Mouse (Mus musculus) kidney, postnatal 0 days (tissue): Measurements from ENCODE around the gene Rps2. TPM values are rescaled to one million over a fixed set of nuclear protein-coding genes. Genes with fewer than 3 reads are reported as not detected.
A peak's percentile ranks its signal among the peaks of the same experiment; 100 is the strongest.

Experiments
- ATAC-seq: fragments of 200-750 bp; cut with Nextera tagmentation; replicated peaks from 2 replicates; pipeline ENCODE4 v1.8.0; 2017; ENCODE audit warnings: low read depth, moderate number of reproducible peaks, moderate TSS enrichment, moderate library complexity; ENCODE audit not compliant: low FRiP score
- DNase-seq: peaks from one replicate; pipeline ENCODE4 v3.0.0-alpha.2; 2016; ENCODE audit warnings: low spot score
- H3K27ac ChIP-seq: fragments of 300-500 bp; sonication (generic); 2 replicates; pipeline ENCODE4 v1.5.1; 2014; ENCODE audit warnings: mild to moderate bottlenecking
- H3K27me3 ChIP-seq: fragments of 300-500 bp; sonication (generic); 2 replicates; pipeline ENCODE4 v1.6.1; 2014; ENCODE audit warnings: low read length, mixed read lengths; ENCODE audit not compliant: insufficient read depth
- H3K36me3 ChIP-seq: fragments of 300-500 bp; sonication (generic); 2 replicates; pipeline ENCODE4 v1.6.1; 2014; ENCODE audit warnings: low read length, mixed read lengths; ENCODE audit not compliant: insufficient read depth
- H3K4me1 ChIP-seq: fragments of 300-500 bp; sonication (generic); replicated peaks from 2 replicates; pipeline ENCODE4 v1.6.1; 2014; ENCODE audit warnings: antibody characterized with exemption, low read length, mixed read lengths; ENCODE audit not compliant: insufficient read depth
- H3K4me2 ChIP-seq: fragments of 300-500 bp; sonication (generic); 2 replicates; pipeline ENCODE4 v1.6.1; 2014; ENCODE audit warnings: mild to moderate bottlenecking, low read length, moderate library complexity, mixed read lengths
- H3K4me3 ChIP-seq: fragments of 300-500 bp; sonication (generic); replicated peaks from 2 replicates; pipeline ENCODE4 v1.5.1; 2014; ENCODE audit warnings: low read depth, low read length
- H3K9ac ChIP-seq: fragments of 300-500 bp; sonication (generic); 2 replicates; pipeline ENCODE4 v1.6.1; 2014; ENCODE audit warnings: low read depth, low read length
- H3K9me3 ChIP-seq: fragments of 300-500 bp; sonication (generic); replicated peaks from 2 replicates; pipeline ENCODE4 v1.6.1; 2016; ENCODE audit warnings: low read length, inconsistent platforms, mixed read lengths
- CTCF ChIP-seq: IDR thresholded peaks from 2 replicates; pipeline ENCODE4 v1.5.1; 2016; ENCODE audit warnings: antibody characterized with exemption, low read depth, mild to moderate bottlenecking, moderate library complexity
- WGBS: fragments of 180-500 bp; shearing (Covaris S2); extraction: QIAGEN DNeasy Blood & Tissue Kit; methylation state at CpG from one replicate; pipeline ENCODE4 v1.1.7; 2014; 5-methylcytosine and 5-hydroxymethylcytosine counted together
- polyA plus RNA-seq: library from polyadenylated mRNA; unstranded; fragments of >200 nt; fragmentation: Nextera tagmentation; extraction: Ambion mirVana; gene quantifications from 2 replicates; pipeline ENCODE4 v1.2.1, GENCODE M21; 2015

The Rps2 gene
- polyA plus RNA-seq, 1 experiment from 2014 or later: 1,460 TPM

DNA sequence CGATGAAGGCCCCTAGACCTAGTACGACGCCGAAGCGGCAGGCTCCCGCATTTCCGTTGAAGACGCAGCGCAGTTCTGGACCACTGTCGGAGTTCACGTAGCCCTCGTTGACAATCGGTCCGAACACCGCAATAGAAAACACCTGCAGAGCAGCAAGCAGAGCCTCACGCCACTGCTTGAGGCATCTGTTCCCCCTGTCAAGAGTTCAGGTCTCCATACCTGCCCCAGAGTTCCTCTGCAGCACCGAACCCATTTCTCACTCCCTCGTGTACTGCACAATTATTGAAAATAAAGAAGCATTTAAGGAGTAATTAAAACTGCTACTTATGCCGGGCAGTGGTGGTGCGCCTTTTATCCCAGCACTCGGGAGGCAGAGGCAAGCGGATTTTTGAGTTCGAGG is 30.3 kb upstream of the Rps2 start:
- DNase-seq (no peak), ATAC-seq (no peak)
- Histone ChIP-seq H3K4me2 (peak overlapping the region; percentile 61), H3K36me3 (0 out of 2 replicates have a peak, but pooled peaks cover 2% of the 10 kb centered on the region), H3K4me3 (peak overlapping the region; percentile 32), H3K9me3 (no peaks in the 10 kb centered on the region), H3K27me3 (peaks cover 14% of the 10 kb centered on the region), H3K9ac (peak overlapping the region; percentile 40), H3K4me1 (peaks cover 15% of the 10 kb centered on the region), H3K27ac (no peak overlapping the region)
- TF ChIP-seq CTCF: no peak
- WGBS: 21% methylated on average over 23 of the region's 23 CpGs

GRCm38 (mm10) chr17:24689251-24690081 is 28.4 kb upstream of the Rps2 start, which contains the start of gene Syngr3:
TSS of gene Syngr3 (minus strand) at chr17:24689955.
- Histone ChIP-seq H3K27ac (no peak within 1 kb of the TSS), H3K4me3 (peak within 1 kb of the TSS; percentile 43), H3K4me1 (peaks cover 15% of the 10 kb centered on the region), H3K27me3 (peaks cover 14% of the 10 kb centered on the region), H3K9ac (peak within 1 kb of the TSS; percentile 49; the same call in 1 of the 2 replicates), H3K9me3 (no peaks in the 10 kb centered on the region), H3K36me3 (0 out of 2 replicates have a peak, but pooled peaks cover 9% of the 10 kb centered on the region), H3K4me2 (peak within 1 kb of the TSS; percentile 89)
- ATAC-seq (no peak), DNase-seq (no peak)
- under 1% methylated on average over 54 of the region's 55 CpGs for WGBS
- no peak for TF ChIP-seq CTCF

DNA sequence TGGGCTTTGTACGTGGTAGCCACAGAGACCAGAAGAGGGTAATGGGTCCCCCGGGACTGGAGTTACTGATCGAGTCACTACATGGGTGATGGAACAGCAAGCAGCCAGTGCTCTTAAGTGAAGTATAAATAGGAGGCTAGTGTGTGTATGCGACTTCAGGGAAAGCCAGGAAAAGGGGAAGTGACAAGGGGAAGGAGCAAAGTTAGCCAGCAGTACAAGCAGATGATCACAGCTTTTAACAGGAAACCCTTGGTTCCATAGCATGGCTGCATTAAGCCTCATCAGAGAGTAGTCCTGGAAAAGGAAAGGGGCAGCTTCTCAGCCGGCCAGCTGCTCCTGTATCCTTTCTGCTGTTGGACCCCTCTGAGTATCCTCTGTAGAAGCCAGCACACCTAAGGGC is 25.5 kb upstream of the Rps2 start:
- Histone ChIP-seq H3K9ac (no peak overlapping the region), H3K27me3 (peaks cover 14% of the 10 kb centered on the region), H3K9me3 (no peaks in the 10 kb centered on the region), H3K4me1 (peaks cover 27% of the 10 kb centered on the region), H3K36me3 (0 out of 2 replicates have a peak, but pooled peaks cover 9% of the 10 kb centered on the region), H3K4me2 (no peak overlapping the region), H3K4me3 (no peak overlapping the region), H3K27ac (no peak overlapping the region)
- DNase-seq: no peak
- TF ChIP-seq CTCF: no peak
- ATAC-seq: no peak
- 81% methylated on average over 5 of the region's 5 CpGs for WGBS

DNA sequence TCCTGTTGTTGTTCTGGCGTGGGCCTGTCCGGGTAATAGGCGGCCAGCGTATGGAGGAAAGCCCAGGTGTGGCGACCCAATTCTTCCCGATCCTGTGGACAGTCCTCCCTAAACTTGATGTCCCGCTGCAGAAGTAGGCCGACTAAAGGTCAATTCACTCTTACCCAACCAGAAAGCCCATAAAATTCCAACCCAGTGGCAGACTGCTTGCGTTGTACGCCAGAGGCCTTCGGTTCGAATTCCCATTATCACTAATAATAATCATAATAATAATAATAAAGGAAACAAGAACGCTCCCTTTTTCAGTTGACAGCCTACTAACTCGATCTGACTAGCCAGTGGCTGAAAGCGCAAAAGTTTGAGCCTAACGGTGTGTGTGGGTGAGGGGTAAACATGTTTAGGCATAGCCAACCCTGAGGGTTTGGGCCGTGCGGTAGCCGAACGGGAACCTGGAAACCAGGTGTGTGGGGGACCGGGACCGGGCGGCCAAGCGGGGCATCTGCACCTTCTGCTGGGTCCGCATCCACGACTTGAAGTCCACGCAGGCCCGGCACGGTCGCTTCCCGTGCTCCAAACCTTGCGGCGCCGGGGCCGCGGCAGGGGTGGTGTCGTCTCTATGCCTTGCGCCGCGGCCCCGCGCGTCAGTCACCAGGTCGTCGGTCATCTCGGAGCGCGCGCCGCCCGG is 22.4 kb upstream of the Rps2 start:
- no peak for TF ChIP-seq CTCF
- Histone ChIP-seq H3K4me3 (peak overlapping the region; percentile 78), H3K9me3 (no peaks in the 10 kb centered on the region), H3K27ac (peak overlapping the region; percentile 84), H3K9ac (peak overlapping the region; percentile 80), H3K36me3 (peaks cover 17% of the 10 kb centered on the region), H3K4me2 (peak overlapping the region; percentile 88), H3K4me1 (peaks cover 15% of the 10 kb centered on the region), H3K27me3 (no peaks in the 10 kb centered on the region)
- 3% methylated on average over 51 of the region's 51 CpGs for WGBS
- DNase-seq (no peak), ATAC-seq (peak; percentile 8; the same call in 1 of the 2 replicates)

GRCm38 (mm10) chr17:24696011-24696697 is 21.8 kb upstream of the Rps2 start, which contains the start of the genes Gfer and Noxo1:
TSS of gene Gfer (minus strand) at chr17:24696156.
TSS of gene Noxo1 (plus strand) at chr17:24696234.
- TF ChIP-seq CTCF: peak; percentile 20; the same call in 1 of the 2 replicates
- under 1% methylated on average over 70 of the region's 76 CpGs for WGBS

GRCm38 (mm10) chr17:24697985-24698384 is 19.9 kb upstream of the Rps2 start:
- 18% methylated on average over 5 of the region's 5 CpGs for WGBS
- no peak for ATAC-seq

More at GRCm38 (mm10) chr17:24696011-24696697, 21.8 kb upstream of the Rps2 start, which contains the start of the genes Gfer and Noxo1:
- Histone ChIP-seq H3K9me3 (no peaks in the 10 kb centered on the region), H3K36me3 (peaks cover 23% of the 10 kb centered on the region), H3K27ac (peak within 1 kb of the TSS; percentile 84), H3K4me1 (peaks cover 15% of the 10 kb centered on the region), H3K27me3 (no peaks in the 10 kb centered on the region), H3K4me3 (peak within 1 kb of the TSS; percentile 78), H3K9ac (peak within 1 kb of the TSS; percentile 80), H3K4me2 (peak within 1 kb of the TSS; percentile 88)
- ATAC-seq: peak; percentile 88
- DNase-seq: peak; percentile 90

More at GRCm38 (mm10) chr17:24697985-24698384, 19.9 kb upstream of the Rps2 start:
- Histone ChIP-seq H3K4me3 (no peak overlapping the region), H3K9ac (no peak overlapping the region), H3K27me3 (no peaks in the 10 kb centered on the region), H3K9me3 (no peaks in the 10 kb centered on the region), H3K36me3 (peaks cover 24% of the 10 kb centered on the region), H3K27ac (no peak overlapping the region), H3K4me2 (no peak overlapping the region), H3K4me1 (peaks cover 15% of the 10 kb centered on the region)
- DNase-seq: peak; percentile 21
- no peak for TF ChIP-seq CTCF
